Mouse (Mus musculus) testis, adult 2 months (tissue): ENCODE measurements around the gene Lsm11.

Source experiments
- CTCF ChIP-seq: fragments of 200-500 bp; IDR thresholded peaks from 2 replicates; pipeline ENCODE4 v1.5.1; 2012; ENCODE audit warnings: low read depth, mild to moderate bottlenecking, inconsistent platforms, low read length, moderate library complexity; ENCODE audit not compliant: control insufficient read depth, insufficient read depth, insufficient replicate concordance
- POLR2A ChIP-seq: fragments of 200-500 bp; IDR thresholded peaks from 2 replicates; pipeline ENCODE4 v1.6.1; 2012; ENCODE audit warnings: low read depth, mild to moderate bottlenecking, inconsistent platforms, low read length, moderate library complexity; ENCODE audit not compliant: control insufficient read depth

DNA sequence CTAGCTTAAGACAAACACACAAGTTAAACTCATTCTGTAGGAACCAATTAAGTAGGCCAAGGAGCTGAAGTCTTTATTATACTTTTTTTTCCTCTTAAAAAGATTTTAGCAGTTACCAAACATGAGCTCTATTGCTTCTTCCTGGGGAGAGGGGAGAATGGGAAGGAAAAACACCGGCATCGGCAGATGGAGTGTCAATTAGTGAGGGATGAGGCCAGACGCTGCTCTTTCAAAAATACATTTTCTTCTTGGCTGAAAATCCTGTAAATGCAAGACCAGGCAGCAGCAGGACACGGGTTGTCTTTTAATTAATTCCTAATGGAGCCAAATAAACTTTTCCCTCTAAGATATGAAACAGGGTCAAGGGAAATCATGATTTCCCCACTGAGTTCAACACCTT lies 2.1 kb upstream of the Lsm11 start:
- TF ChIP-seq CTCF (no peak), POLR2A (no peak)
